Mouse (Mus musculus): ENCODE measurements at regions not wholly inside any gene's neighbourhood (a gene's known extent, or its start where the extent isn't known, plus 50 kb on each side); places are given as distances from the start of the nearest gene placed in this dataset.
A peak's percentile ranks its signal among the peaks of the same experiment; 100 is the strongest.
"Not testable (repeated sequence)": the region's sequence is repeated elsewhere in the genome, so short reads cannot be mapped to it uniquely, and the experiment has no call there.

DNA sequence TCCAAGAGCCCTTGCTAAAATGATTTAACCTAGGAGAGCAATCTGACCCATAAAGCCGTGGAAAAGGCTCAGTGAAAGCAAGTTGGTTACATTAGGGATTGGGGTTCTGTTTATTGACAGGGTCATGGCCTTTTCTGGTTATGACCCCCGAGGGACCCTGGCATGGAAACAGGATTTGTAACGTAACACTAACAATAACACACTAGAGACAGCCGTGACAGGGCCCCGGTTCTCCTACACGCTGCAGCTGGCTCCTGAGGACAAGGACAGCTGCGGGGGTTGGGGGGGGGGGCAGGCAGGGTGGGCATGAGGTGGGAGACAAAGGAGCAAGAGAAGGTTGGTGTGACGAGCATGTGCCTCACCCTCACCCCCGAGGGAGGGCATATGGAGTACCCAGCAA is 300.4 kb downstream of the Ets1 start:
- H3K36me3 ChIP-seq: no peaks in the 10 kb centered on the region
- peaks cover 6% of the 10 kb centered on the region; the same call in 1 of the 2 replicates for H3K4me1 ChIP-seq
- no peak overlapping the region for H3K4me3 ChIP-seq
- 69% methylated on average over 9 of the region's 9 CpGs for WGBS (ENCODE audit: insufficient replicate concordance)
- no peaks in the 10 kb centered on the region for H3K9me3 ChIP-seq (replicated peaks)
- ATAC-seq: no peak
- no peak overlapping the region for H3K9ac ChIP-seq
- H3K27ac ChIP-seq: no peak overlapping the region
- H3K27me3 ChIP-seq (replicated peaks): no peaks in the 10 kb centered on the region
- H3K4me2 ChIP-seq: no peak overlapping the region

DNA sequence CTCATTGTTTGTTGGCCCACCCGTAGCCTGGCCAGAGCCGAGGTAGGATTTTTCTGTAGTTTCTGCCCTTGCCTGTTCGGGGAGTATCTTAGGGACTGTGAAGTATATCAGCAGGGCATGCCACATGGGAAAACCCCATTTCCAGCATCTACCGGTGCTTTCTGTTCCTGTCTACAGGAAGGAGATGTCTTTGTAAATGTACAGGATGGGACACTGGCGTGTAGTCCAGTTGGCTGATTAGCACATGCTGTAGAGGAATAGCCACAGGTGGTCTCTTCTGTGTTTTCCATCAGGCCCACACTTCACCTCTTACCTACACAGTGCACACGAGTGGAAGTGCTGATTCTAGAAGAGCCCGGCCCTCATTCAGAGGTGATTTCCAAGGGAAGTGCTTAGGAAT is 301.4 kb downstream of the Ets1 start:
- no peak for ATAC-seq
- H3K27ac ChIP-seq: no peak overlapping the region
- WGBS (ENCODE audit: insufficient replicate concordance): 64% methylated on average over 7 of the region's 7 CpGs

DNA sequence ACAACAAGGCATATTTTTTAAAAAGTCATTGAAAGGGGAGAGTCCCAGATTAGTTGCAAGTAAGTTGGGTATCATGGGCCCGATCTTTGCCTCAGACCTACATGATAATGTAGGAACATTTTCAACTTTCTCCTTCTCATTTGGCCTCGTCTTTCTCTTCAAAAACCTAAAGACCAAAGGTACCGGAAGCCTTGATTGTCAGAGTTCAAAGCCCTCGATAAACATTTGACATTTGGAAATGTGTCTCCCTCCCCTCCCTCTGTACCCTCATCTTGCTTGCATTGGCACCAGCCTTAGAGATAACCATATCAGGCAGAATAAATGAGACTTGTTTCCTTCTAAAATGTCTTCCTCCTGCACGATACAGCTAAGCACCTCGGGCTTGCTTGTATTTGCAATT is 302.8 kb downstream of the Ets1 start:
- WGBS (ENCODE audit: insufficient replicate concordance): 57% methylated on average over 6 of the region's 6 CpGs
- ATAC-seq: no peak
- H3K27ac ChIP-seq: no peak overlapping the region
- H3K9ac ChIP-seq: no peak overlapping the region
- no peaks in the 10 kb centered on the region for H3K36me3 ChIP-seq
- no peaks in the 10 kb centered on the region for H3K27me3 ChIP-seq (replicated peaks)
- H3K9me3 ChIP-seq (replicated peaks): no peaks in the 10 kb centered on the region
- no peak overlapping the region for H3K4me3 ChIP-seq
- no peak overlapping the region for H3K4me2 ChIP-seq
- peaks cover 6% of the 10 kb centered on the region; the same call in 1 of the 2 replicates for H3K4me1 ChIP-seq

More for the DNA sequence above, 301.4 kb downstream of the Ets1 start:
- no peaks in the 10 kb centered on the region for H3K9me3 ChIP-seq (replicated peaks)
- H3K4me1 ChIP-seq: peaks cover 6% of the 10 kb centered on the region; the same call in 1 of the 2 replicates
- no peaks in the 10 kb centered on the region for H3K36me3 ChIP-seq
- no peak overlapping the region for H3K4me2 ChIP-seq
- no peak overlapping the region for H3K9ac ChIP-seq
- no peaks in the 10 kb centered on the region for H3K27me3 ChIP-seq (replicated peaks)
- H3K4me3 ChIP-seq: no peak overlapping the region

DNA sequence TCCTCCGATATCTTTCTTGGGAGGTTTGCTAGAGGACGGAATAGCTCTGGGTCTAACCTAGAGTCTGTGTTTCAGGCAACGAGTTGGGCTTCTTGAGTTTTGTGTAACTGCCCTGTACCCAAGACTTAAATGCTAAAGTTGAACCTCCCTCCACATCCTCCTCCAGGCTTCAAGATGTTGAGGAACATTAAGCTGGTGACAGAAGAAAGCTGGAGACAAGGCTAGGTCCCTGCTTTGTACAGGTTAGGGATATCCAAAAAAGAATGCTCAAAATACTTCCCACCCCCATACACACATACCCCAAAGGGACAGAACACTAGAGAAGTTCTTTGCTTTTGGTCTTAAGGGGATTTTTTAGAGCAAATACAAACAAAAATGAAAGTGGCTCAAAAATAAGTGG is 303.6 kb downstream of the Ets1 start:
- H3K9me3 ChIP-seq (replicated peaks): no peaks in the 10 kb centered on the region
- peaks cover 6% of the 10 kb centered on the region; the same call in 1 of the 2 replicates for H3K4me1 ChIP-seq
- no peaks in the 10 kb centered on the region for H3K27me3 ChIP-seq (replicated peaks)
- H3K36me3 ChIP-seq: no peaks in the 10 kb centered on the region
- no peak for ATAC-seq
- H3K9ac ChIP-seq: no peak overlapping the region
- WGBS (ENCODE audit: insufficient replicate concordance): 70% methylated on average over 3 of the region's 3 CpGs
- H3K4me3 ChIP-seq: no peak overlapping the region
- no peak overlapping the region for H3K27ac ChIP-seq
- no peak overlapping the region for H3K4me2 ChIP-seq

- peak; percentile 62 for ATAC-seq
- Histone ChIP-seq H3K27ac (peak overlapping the region; percentile 4; the same call in 1 of the 2 replicates), H3K9me3 (replicated peaks) (no peaks in the 10 kb centered on the region), H3K4me1 (peaks cover 6% of the 10 kb centered on the region; the same call in 1 of the 2 replicates), H3K27me3 (replicated peaks) (no peaks in the 10 kb centered on the region), H3K36me3 (no peaks in the 10 kb centered on the region), H3K9ac (peak overlapping the region; percentile 43), H3K4me2 (peak overlapping the region; percentile 68), H3K4me3 (peak overlapping the region; percentile 51)
- 18% methylated on average over 19 of the region's 19 CpGs for WGBS (ENCODE audit: insufficient replicate concordance)
Observed at GRCm38 (mm10) chr9:32940111-32940813, 304.2 kb downstream of the Ets1 start.

- no peak for ATAC-seq
- H3K27ac ChIP-seq: no peak overlapping the region
Observed at GRCm38 (mm10) chr9:32940919-32941767, 305.1 kb downstream of the Ets1 start.

GRCm38 (mm10) chr9:32941768-32942030 is 305.7 kb downstream of the Ets1 start:
- H3K36me3 ChIP-seq: no peaks in the 10 kb centered on the region
- no peak overlapping the region for H3K4me2 ChIP-seq
- no peaks in the 10 kb centered on the region for H3K27me3 ChIP-seq (replicated peaks)
- H3K27ac ChIP-seq: no peak overlapping the region
- no peak for ATAC-seq
- H3K9ac ChIP-seq: no peak overlapping the region
- no peak overlapping the region for H3K4me3 ChIP-seq
- H3K4me1 ChIP-seq: peaks cover 6% of the 10 kb centered on the region; the same call in 1 of the 2 replicates
- no peaks in the 10 kb centered on the region for H3K9me3 ChIP-seq (replicated peaks)

More at GRCm38 (mm10) chr9:32940919-32941767, 305.1 kb downstream of the Ets1 start:
- no peaks in the 10 kb centered on the region for H3K27me3 ChIP-seq (replicated peaks)
- H3K4me3 ChIP-seq: no peak overlapping the region
- H3K9ac ChIP-seq: no peak overlapping the region
- no peaks in the 10 kb centered on the region for H3K36me3 ChIP-seq
- H3K4me1 ChIP-seq: peaks cover 6% of the 10 kb centered on the region; the same call in 1 of the 2 replicates
- H3K9me3 ChIP-seq (replicated peaks): no peaks in the 10 kb centered on the region
- peak overlapping the region; percentile 68; the same call in 1 of the 2 replicates for H3K4me2 ChIP-seq
- 39% methylated on average over 12 of the region's 12 CpGs for WGBS (ENCODE audit: insufficient replicate concordance)

- WGBS (ENCODE audit: insufficient replicate concordance): 55% methylated on average over 3 of the region's 3 CpGs
Observed at GRCm38 (mm10) chr9:32947221-32947620, 311.2 kb downstream of the Ets1 start.

DNA sequence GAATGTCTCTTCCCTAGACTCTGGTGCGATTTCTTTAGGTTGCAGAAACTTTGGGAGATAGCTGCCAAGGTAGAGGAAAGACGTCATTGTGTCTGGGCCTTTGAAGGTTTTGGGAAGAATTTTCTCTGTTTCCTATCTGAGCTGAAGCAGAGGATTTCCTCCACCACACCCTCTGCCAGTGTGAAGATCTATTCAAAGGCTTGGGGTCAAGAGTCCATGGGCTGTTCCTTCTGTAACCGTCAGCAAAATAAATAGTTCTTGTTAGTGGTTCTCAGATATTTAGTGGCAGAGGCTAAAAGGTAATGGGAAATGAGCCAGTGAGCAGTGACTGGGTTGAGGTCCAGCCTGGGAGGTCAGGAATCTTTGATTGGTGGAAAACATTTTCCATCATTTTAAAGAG is 313.0 kb downstream of the Ets1 start:
- H3K36me3 ChIP-seq: no peaks in the 10 kb centered on the region
- H3K27me3 ChIP-seq (replicated peaks): no peaks in the 10 kb centered on the region
- H3K9ac ChIP-seq: no peak overlapping the region
- no peak for ATAC-seq
- H3K27ac ChIP-seq: no peak overlapping the region
- no peaks in the 10 kb centered on the region for H3K4me1 ChIP-seq
- H3K4me2 ChIP-seq: no peak overlapping the region
- 38% methylated on average over 3 of the region's 3 CpGs for WGBS (ENCODE audit: insufficient replicate concordance)
- no peaks in the 10 kb centered on the region for H3K9me3 ChIP-seq (replicated peaks)
- H3K4me3 ChIP-seq: no peak overlapping the region

More at GRCm38 (mm10) chr9:32947221-32947620, 311.2 kb downstream of the Ets1 start:
- Histone ChIP-seq H3K4me2 (no peak overlapping the region), H3K4me1 (no peaks in the 10 kb centered on the region), H3K36me3 (no peaks in the 10 kb centered on the region), H3K27me3 (replicated peaks) (no peaks in the 10 kb centered on the region), H3K9ac (no peak overlapping the region), H3K4me3 (no peak overlapping the region), H3K9me3 (replicated peaks) (no peaks in the 10 kb centered on the region), H3K27ac (no peak overlapping the region)
- ATAC-seq: no peak

- Histone ChIP-seq H3K4me1 (no peaks in the 10 kb centered on the region), H3K4me2 (no peak overlapping the region), H3K27me3 (replicated peaks) (no peaks in the 10 kb centered on the region), H3K9ac (no peak overlapping the region), H3K9me3 (replicated peaks) (no peaks in the 10 kb centered on the region), H3K4me3 (no peak overlapping the region), H3K36me3 (no peaks in the 10 kb centered on the region), H3K27ac (no peak overlapping the region)
- WGBS (ENCODE audit: insufficient replicate concordance): 75% methylated on average over 3 of the region's 3 CpGs
- no peak for ATAC-seq
Observed at GRCm38 (mm10) chr9:32958716-32959115, 322.7 kb downstream of the Ets1 start.

DNA sequence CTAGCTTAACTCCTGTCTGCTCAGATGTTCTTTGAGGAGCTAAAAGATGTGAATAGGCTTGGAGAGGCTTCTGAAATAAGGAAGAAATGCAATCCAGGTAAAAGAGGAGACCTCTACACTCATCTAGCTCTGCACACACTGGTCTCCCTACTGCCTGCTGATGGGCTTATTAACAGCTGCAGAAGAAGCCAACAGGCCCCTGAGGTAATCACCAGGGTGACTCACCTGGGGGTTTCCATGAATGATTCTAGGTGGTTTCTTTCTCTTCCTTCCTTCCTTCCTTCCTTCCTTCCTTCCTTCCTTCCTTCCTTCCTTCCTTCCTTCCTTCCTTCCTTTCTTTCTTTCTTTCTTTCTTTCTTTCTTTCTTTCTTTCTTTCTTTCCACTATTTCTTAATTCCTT is 323.4 kb downstream of the Ets1 start:
- not testable (repeated sequence) for H3K36me3 ChIP-seq; H3K27ac ChIP-seq; ATAC-seq; H3K9me3 ChIP-seq (replicated peaks); H3K4me2 ChIP-seq; H3K4me3 ChIP-seq; H3K4me1 ChIP-seq; H3K9ac ChIP-seq; H3K27me3 ChIP-seq (replicated peaks)

DNA sequence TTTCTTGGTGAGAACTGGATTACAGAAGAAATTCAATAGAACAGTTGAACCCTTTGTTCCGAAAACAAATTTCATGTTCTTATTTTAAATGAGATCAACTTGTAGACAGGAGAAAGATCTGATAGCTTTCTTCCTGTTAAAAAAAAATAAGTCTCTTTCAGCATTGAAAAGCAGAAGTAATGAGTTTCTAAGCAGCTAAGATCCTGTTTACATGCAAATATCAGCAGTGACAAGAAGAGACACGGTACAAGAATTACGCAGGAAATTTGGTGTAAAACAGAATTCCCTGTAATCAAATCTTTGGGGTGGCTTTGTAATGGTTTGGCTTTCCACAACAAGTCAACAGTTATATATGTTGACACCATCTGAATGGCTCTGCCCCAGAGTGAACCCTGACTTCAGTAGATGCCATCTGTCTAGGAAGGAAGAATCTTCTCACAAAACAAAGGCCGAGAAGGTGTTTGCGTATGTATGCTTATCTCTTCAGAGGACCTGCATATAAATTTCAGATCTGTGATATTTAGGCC is 326.7 kb downstream of the Ets1 start:
- H3K27ac ChIP-seq: no peak overlapping the region
- H3K9ac ChIP-seq: no peak overlapping the region
- H3K9me3 ChIP-seq (replicated peaks): no peaks in the 10 kb centered on the region
- WGBS (ENCODE audit: insufficient replicate concordance): 62% methylated on average over 5 of the region's 5 CpGs
- no peak for ATAC-seq
- no peaks in the 10 kb centered on the region for H3K4me1 ChIP-seq
- no peaks in the 10 kb centered on the region for H3K36me3 ChIP-seq
- no peak overlapping the region for H3K4me2 ChIP-seq
- no peaks in the 10 kb centered on the region for H3K27me3 ChIP-seq (replicated peaks)
- no peak overlapping the region for H3K4me3 ChIP-seq
